Mouse (Mus musculus) ES-E14 (cell line): ENCODE results near the gene Mre11a.

Source experiments
- CHD2 ChIP-seq: IDR thresholded peaks from 2 replicates; pipeline ENCODE4 v1.6.1; 2014; ENCODE audit warnings: mild to moderate bottlenecking, low read depth, low read length, inconsistent platforms
- MAFK ChIP-seq: IDR thresholded peaks from 2 replicates; pipeline ENCODE4 v1.6.1; 2014; ENCODE audit warnings: mild to moderate bottlenecking, low read depth, low read length, inconsistent platforms; ENCODE audit not compliant: insufficient read depth
- ZC3H11A ChIP-seq: IDR thresholded peaks from 2 replicates; pipeline ENCODE4 v1.6.1; 2012; ENCODE audit warnings: low read depth, mild to moderate bottlenecking, inconsistent platforms, low read length, borderline replicate concordance
- ZNF384 ChIP-seq: IDR thresholded peaks from 2 replicates; pipeline ENCODE4 v1.6.1; 2012; ENCODE audit warnings: low read depth, low read length, inconsistent platforms

DNA sequence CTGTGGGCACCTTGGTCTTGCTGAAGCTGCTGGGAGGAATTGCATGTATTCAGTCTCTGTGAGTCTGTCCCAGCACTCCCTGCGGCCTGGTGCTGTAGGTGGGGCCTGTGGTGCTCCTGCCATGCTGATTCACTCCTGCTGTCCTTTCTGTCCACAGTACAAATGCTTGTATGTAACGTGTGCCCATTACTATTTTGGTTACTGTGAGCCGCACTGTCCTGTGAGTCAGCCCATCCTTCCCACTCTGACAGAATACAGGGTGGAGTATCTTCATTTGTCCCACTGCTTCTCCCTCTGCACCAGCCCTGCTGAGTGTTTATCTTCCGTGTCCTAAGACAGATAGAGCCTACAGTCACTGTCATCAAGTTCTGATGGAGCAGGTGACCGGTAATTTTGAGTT, 25.7 kb downstream of the Mre11a start:
- TF ChIP-seq CHD2 = no peak
- no peak for TF ChIP-seq MAFK
- TF ChIP-seq ZC3H11A = no peak
- TF ChIP-seq ZNF384 = no peak
